Mouse (Mus musculus): ENCODE measurements around the gene Nudt17.
"Not testable (repeated sequence)": the region's sequence is repeated elsewhere in the genome, so short reads cannot be mapped to it uniquely, and the experiment has no call there.

The Nudt17 gene

DNA sequence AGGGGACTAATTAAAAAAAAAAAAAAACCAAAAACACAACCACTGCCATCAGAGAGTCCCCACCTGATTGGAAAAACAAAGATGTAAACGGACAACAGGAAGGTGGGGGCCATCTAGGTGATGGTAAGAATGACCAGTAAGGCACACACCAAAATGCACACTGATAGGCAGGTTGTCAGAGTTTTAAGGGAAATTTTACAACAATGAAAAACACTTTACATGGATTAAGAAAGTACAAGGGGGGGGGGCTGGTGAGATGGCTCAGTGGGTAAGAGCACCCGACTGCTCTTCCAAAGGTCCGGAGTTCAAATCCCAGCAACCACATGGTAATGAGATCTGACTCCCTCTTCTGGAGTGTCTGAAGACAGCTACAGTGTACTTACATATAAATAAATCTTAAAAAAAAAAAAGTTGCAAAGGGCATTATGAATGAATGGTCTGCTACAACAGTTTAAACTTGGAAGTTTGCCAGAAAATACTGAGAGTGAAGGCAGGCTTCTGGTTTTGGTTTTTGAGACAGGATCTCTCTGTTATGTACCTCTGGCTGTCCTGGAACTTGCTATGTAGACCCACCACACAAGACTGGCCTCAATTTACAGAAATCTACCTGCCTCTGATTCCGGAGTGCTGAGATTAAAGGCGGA, 39.8 kb downstream of the Nudt17 start:
- no peak for DNase-seq

DNA sequence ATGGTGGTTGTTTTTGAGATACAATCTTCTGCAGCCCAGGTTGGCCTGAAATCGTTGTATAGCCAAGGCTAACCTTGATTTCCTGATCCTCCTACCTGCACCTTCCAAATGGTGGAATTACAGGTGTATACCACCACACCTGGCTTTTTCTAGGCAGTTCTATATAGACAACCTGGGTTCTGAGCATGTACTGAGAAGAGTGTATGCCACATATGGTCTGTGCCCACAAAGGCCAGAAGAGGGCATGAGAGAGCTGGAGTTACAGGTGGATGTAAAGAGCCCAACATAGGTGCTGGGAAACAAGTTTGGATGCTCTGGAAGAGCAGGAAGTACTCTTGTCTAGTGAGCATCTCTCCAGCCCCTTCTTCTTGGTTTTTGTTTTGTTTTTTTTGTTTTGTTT, 41.0 kb downstream of the Nudt17 start:
- no peak for DNase-seq

DNA sequence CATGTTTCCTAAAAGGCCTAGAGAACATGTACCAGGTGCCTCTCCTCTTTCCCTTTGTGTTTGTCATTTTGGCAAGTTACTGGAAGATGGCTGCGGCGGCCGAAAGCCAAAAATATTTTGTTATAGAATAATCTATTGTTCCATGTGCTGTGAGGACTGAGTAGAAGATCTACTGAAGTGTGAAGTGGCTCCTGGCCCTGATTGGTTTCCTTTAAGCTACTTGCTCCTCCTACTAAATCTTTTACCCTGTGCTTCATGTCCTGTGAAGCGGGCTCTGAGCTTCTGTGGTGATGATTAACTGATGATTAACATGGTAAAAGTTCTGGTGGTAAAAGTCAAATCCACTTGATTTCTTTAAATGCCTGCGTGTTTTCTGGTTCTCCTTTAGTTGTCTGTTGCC, 41.4 kb downstream of the Nudt17 start:
- DNase-seq: no peak

DNA sequence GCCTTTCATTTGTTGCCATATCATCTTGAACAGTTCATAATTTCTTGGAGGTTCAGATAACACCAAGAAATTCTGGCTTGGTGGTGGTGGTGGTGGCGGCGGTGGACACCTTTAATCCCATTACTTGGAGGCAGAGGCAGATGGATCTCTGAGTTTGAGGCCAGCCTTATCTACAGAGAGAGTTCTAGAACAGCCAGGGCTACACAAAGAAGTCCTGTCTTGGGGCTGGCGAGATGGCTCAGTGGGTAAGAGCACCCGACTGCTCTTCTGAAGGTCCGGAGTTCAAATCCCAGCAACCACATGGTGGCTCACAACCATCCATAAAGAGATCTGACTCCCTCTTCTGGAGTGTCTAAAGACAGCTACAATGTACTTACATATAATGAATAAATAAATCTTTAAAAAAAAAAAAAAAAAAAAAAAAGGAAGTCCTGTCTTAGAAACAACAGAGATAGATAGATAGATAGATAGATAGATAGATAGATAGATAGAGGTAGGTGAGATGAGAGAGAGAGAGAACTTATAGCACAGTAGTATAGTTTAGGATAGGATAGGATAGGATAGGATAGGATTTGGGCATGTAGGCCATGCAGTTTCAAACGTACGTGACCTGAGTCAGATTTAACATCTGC, 42.5 kb downstream of the Nudt17 start:
- not testable (repeated sequence) for DNase-seq

DNA sequence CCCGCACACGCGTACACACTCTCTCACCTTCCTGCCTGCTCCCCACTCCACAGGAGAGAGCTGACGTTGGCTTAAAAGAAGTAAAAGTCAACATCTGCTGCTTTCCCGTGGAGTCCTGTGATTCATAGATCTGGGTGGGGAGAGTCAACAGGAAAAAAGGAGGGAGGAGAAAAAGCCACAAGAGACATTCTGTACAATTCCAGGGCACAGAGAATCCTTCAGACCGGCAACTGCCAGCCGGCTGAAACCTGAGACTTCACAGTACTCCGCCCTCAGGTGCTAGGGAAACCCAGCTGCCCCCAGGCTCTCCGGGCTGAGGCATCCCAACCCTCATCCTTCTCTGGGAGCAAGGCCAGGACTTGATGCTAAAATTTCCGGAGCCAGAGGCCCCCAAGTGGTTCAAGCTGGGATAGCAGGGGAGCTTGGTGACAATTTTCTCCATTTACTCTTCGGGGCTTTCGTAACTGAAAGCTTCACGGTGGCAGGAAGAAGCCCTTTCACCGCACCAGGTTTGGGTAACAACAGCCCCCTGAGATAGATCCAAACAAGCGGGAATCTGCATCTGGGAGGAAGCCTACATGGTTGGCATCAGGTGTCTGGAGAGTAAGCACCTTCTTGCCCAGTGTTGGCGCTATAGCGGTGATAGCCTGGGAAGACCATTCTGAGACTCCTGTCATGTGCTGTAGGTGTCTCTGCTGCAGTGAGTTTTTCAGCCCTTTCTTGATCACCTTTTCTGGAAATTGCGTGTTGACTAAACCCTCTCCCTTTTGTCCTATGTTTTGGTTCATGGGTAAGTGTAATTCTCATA, 44.7 kb downstream of the Nudt17 start:
- peak; percentile 88 for DNase-seq

DNA sequence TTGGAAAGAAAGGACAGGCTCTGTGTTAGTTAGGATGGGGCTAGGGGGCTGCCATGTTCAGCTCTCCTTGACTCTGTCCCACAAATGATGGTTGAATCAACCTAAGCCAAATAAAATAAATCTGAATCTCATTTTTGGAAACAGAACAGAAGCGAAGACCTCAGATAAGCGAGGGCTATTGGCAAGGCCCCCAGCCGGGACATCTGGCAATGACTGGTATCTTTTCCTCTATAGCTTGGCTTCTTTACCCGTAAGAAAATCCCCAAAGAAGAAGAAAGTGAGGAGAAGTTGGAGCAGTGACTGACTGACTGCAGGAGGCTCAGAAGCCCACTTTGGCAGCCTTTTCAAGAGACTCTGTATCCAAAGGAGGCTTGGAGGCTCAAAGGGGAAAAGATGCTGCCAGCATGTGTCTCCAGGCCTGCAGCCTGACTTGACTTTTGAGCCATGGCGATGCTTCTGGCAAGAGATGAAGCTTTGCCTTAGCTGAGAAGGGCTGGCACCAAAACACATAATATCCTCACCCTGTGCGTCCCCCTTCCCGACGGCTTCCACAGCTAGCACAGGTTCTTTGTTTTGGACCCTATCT, 45.5 kb downstream of the Nudt17 start:
- DNase-seq: no peak

DNA sequence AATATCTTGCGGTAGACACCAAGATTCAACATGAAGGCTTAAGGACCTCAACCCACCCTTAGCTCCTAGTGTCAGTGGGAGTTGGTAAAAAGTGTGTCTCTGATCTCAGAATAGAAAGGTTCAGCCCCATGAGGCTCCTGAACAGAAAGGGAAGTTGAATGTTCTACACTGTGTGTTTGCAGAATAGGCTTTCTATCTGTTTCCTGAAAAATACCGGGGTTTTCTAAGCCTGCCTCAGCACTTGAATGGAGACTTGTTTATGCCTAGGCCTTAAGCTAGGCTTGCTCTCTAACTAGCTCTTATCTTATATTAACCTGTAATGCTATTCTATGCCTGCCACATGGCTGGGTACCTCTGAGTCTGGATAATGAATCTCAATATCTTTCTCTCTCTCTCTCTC, 47.5 kb downstream of the Nudt17 start:
- no peak for DNase-seq

Data from right cerebral cortex, postnatal 25 days (tissue).